Mouse (Mus musculus): ENCODE measurements at regions not wholly inside any gene's neighbourhood (a gene's known extent, or its start where the extent isn't known, plus 50 kb on each side); places are given as distances from the start of the nearest gene placed in this dataset.

DNA sequence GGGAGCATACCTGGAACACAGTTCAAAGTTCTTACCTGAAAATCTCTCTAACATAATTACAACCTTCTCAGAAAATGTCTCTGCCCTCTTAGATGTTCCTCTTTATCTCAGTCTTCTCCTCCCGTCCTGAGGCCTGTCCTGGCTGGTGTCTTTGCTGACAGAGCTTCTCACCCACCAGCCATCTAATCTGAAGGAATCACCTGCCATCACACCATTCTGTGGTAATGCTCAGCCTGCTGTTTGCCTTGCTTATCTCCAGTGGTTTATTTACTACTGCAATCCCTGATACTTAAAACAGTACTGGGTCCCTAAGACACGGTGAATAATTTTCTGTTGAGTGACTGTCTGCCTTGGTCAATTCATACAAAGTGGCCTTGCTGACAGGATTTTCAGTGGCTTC, 317.8 kb upstream of the Hnrnpa3 start:
- DNase-seq (ENCODE audit: low spot score), result no peak

DNA sequence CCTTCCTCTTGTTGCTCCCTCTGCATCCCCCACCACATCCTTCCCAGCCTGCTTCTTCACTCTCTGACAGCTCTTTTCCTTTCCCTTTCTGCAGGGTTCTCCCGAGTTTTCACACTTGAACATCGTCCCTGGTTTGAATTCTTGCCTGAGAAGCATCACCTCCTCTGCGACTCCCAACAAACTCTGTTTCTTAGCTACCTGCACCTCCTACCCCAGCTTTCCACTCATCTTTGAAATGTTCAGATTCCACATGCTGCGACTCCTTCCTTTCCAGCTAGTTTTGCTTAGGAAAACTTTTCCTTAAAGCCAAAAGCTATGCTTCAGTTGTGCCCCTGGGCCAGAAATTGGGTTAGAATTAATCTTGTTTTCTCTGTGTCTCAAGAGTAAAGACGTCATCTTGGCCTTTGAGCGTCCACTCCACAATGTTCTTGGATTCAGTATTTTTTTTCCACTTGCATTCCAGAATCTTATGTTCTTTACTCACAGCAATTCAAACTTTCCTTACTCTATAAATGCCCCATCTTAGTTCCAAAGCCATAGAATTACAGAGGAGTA, 317.3 kb upstream of the Hnrnpa3 start:
- no peak for DNase-seq (ENCODE audit: low spot score)

DNA sequence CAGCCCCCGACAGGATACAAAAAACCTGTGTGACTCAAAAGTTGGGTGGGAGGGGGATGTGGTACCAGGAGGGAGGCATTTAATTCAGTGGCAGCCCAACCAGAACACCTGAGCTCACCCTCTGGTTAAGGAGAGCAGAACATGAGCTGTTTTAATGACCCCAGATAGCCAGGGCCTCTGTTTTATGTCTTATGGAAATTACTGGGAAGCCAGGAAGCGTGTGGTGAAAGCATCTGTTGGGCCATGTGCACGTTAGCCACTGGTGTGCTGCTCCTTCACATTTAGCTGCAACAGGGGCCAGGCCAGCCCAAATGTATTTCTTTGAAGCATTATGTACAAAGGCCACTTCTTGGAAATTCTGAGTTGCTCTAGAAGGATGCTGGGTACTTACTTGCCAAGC, 308.2 kb upstream of the Hnrnpa3 start:
- no peak for DNase-seq (ENCODE audit: low spot score)

DNA sequence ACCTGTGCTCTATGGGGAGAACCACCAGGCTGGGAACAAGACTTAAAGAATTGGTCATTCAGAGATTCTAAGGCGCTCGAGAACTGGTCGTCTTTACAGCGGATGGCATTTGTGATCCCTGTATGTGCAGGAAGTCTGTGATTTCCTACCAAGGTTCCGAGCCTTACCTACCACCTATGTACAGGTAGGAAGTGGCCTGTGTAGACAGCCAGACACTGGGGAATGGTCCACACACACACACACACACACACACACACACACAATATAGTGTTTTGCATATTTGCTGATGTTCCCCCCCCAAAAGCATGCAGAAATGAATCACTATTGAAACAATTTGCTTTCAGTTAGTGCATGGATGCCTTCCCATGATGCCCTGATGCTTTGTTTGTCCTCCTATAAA, 307.1 kb upstream of the Hnrnpa3 start:
- no peak for DNase-seq (ENCODE audit: low spot score)

DNA sequence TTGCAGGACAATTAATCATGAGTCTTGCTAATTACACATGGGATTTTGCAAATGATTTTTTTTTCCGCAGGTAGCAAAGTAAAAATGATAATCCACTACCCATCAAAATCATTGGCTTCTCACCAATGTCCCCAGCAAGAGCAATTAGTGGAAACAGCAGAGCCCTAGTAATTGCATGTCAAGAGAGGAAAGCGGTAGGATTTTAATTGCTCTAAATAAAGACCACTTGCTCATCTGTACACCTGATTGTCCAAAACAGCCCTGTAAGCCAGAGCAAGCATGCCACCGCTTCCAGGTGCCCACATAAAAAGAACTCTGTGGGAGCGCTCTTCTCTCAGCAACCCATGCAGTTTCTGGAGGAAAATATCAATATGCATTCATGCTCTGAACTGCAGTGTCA, 306.5 kb upstream of the Hnrnpa3 start:
- no peak for DNase-seq (ENCODE audit: low spot score)

DNA sequence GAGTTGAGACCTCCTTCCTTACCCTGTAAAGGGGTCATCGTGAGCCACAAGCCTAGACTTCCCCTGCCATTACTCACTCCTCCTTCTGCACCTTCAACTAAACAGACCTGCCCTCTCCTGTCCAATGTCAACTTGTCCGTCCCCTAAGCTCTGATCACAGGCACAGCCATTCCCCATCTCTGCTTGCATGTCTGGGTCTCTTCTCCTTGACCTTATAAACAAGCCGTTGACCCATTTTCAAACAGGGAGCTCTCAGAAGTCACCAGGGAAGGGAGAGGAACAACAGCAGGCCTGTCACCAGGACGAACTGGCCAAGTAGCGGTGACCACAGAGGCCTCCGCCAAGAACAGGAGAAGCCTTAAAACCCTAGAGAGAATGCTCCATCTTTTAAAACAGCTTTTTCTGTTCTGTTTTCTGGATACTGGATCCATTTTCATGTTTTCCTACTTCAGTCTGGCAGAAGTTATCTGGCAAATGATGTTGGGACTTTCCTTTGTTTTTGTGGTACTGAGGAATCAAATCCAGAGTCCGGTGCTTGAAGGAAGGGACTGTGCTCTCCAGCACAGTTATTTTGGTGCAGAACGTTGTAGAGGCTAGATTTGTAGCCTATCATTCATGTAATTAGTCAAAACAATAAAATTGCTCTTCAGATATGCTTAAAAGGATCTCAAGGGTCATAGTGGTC, 302.2 kb upstream of the Hnrnpa3 start:
- no peak for DNase-seq (ENCODE audit: low spot score)

DNA sequence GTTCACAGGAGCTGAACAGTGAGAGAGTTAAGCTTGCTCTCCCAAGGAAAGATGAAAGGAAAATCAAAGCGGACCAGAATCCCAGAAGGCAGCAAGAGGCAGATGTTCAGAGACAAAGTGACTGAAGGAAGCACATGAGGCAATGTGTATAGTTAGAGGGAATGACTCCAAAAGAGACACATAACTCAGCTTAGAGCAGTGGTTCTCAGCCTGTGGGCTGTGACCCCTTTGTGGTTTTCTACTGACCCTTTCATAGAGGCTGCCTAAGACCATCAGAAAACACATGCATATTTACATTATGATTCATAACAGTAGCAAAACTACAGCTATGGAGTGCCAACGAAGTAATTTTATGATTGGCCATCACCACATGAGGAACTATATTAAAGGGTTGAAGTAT, 301.5 kb upstream of the Hnrnpa3 start:
- no peak for DNase-seq (ENCODE audit: low spot score)

DNA sequence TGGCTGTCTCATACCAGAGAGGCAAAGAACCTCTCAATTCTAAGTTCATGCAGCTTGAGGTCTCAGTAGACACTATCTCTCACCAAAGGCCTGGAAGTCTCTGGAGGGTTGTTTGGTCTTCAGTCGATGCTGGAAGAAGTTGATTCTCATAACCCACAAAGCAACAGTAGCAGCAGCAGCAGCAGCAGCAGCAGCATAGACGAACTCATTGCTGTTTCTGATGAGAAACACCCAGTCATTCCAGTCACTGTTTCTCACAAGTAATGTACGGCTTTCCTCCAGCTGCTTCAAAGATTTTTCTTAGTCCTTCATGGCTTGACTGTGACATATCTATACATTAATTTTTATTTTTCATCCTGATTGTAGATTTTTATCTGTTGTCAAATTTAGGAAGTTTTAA, 298.1 kb upstream of the Hnrnpa3 start:
- DNase-seq (ENCODE audit: low spot score), result no peak

DNA sequence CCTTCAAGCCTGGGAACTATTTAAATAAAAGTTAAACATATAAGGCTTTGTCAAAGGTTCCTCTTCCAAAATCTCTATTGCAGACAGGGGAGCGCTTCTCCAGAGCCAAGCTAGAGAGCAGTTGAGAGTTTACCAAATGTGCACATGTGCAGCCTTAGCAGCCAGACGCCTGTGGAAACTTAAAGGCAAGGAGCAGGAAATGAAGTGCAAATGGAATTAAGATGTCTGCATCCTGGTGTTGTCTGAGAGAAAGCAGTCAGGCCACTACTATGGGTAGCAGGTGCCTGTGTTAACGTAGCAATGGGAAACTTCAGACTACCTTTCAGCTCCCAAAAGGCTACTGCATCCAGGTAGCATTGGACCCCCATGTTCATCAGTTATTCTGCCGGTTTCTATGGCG, 282.4 kb upstream of the Hnrnpa3 start:
- DNase-seq (ENCODE audit: low spot score), result no peak

DNA sequence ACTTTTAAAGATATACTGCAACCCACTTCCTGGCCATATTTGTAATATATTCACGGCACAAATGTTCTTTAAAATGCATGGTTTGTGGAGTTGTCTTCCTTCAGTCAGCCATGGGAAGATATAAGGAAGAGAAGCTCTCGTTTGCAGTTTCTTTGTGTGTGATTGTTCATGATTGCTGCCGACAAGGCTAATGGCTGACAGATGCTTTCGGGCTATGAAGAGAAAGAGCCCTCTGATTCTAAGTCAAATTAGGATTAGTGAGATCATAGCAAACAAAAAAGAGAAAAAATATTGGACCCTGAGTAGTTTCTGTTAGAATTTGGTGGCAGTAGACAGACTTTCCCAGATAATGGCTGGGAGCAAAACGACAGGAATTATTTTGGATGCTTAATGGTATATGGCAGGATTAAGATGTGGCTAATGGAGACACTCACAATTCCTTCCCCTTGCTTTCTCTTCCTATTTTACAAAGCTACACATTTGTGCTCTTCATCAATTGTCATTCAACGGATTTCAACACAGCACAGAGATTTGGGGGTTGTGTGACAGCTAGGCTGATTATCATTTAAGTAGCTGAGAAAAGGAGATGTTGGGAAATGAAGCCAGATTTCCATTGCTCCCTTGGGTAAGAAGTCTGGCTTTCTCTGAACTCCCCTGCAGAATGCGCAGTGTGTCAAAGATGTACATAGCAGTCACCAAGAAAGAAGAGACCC, 273.4 kb upstream of the Hnrnpa3 start:
- DNase-seq (ENCODE audit: low spot score), result no peak

DNA sequence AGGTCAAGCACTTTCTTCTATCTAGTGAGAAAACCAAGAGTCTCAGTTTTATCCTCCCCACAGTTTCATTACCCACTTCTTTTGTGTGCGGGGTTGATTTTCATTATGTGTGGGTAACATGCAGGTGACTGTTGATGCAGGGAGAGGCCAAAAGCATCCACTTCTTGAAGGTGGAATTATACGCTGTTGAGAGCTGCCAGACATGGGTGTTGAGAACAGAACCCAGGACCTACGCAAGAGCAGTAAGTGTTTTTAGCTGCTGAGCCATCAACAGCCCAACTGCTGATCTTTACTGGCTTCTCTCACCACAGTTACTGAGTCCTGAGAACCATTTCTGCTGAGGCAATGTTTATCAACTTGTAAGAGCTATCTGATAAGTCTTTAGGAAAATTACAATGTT, 272.4 kb upstream of the Hnrnpa3 start:
- no peak for DNase-seq (ENCODE audit: low spot score)

DNA sequence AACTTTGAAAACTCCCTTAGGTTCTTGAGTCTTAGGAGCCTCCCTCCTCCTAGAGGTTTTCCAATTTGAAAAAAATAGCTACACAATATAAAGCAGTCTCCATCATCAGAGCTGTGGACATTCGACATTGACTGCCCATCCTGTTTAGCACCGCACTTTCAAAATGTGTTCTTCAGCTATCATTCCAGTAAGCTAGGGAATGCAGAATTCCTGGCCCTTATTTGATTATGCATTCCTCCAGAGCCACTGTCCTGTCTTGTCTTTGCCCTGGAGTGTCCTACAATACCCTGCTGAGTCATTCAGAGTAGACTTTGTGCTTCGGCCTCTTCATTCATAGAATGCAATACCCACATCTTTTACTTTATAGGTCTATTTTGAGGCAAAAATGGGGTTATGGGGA, 267.0 kb upstream of the Hnrnpa3 start:
- no peak for DNase-seq (ENCODE audit: low spot score)

DNA sequence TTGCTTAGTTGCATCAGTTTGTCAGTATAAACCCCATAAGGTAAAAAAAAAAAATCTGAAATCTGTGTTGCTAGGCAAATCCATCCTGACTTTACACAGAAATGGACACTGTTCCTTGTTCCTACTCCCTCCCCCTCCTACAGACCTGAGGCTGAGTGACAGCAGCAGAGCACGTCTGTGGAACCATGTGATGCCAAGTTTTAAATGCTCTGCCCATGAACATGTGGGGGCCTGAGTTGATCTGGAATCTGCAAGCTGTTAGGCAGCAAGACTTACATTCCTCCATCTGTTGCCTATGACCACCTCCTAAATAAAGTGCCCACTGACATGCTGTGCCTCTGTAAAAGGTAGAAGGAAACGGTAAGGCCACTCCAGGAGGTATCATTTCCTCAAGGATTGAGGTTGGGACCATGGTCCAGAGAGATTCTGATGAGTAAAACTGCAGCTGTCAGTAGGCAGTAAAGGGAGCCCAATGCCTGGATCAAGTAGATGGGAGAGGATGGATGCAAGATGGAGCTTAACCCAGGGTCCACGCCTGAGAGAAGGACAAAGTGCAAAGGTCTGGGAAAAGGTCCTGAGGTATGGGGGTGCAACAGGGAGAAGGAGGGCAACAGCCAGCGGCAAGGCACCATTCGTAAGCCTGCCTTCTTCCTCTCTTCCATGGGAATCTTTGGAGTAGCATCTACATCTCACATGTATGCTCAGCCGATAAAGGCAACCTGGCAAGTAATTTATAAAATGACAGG, 264.0 kb upstream of the Hnrnpa3 start:
- DNase-seq (ENCODE audit: low spot score), result no peak

DNA sequence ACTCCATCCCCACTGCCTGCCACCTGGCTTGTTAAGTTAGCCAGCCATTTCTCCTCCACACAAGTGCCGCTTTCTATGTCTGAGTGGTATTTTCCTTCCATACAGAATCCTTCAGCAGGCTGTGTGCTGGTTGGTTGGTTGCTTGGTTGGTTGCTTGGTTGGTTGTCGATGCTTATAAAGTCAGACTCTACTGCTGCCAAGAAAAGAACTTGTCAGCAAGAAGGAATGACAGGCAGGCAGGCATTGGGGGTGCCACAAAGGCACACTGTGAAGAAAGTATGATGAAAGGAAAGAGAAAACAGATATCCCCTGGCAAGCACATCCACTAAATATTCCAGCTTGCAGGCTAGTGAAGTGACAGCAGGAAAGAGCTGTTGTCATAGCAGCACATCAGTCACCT, 263.0 kb upstream of the Hnrnpa3 start:
- no peak for DNase-seq (ENCODE audit: low spot score)

DNA sequence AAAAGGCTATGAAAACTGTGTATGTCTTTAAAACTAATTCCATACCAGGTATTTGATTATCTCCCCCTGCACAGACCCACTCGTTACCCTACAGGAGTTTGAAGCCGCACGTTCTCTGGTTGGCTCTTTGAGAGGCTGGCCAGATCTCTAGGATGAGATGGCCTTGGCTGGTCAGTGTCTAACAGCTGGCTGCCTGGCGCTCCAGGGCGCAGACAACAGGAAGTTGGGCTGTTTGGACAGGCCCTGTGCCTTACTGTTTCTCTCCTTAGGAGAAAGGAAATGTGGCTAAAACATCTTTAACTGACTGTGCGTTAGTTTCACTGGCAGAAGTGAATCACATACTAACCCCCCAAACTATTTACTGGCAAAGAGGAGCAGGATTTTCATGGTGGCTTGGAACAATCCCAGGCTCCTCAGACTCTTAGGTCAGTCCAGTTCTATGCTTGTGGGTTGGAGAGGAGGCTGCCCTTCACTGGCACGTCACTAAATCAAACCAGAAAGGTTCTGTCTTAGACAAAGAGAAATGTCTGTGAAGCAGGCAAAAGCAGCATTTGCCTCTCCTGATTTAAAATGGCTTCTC, 258.7 kb upstream of the Hnrnpa3 start:
- DNase-seq (ENCODE audit: low spot score), result no peak

DNA sequence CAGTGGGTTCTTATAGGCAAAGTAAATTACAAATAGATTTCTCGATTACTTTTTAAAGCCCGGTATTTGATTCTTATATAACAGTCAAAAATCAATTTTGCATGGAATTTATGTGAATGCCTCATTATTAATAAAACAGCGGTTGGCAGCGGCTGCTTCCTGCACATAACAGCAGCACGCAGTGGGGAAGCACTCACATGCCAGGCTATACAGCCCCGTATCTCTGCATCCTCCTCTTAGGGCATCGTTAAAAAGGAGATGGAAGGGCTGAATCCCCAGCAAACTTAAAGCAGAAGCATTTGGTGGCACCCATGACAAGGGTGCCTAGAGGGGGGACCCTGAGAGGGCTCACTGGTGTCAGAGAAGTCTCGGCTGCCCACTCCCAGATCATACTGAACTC, 255.3 kb upstream of the Hnrnpa3 start:
- DNase-seq (ENCODE audit: low spot score), result no peak

DNA sequence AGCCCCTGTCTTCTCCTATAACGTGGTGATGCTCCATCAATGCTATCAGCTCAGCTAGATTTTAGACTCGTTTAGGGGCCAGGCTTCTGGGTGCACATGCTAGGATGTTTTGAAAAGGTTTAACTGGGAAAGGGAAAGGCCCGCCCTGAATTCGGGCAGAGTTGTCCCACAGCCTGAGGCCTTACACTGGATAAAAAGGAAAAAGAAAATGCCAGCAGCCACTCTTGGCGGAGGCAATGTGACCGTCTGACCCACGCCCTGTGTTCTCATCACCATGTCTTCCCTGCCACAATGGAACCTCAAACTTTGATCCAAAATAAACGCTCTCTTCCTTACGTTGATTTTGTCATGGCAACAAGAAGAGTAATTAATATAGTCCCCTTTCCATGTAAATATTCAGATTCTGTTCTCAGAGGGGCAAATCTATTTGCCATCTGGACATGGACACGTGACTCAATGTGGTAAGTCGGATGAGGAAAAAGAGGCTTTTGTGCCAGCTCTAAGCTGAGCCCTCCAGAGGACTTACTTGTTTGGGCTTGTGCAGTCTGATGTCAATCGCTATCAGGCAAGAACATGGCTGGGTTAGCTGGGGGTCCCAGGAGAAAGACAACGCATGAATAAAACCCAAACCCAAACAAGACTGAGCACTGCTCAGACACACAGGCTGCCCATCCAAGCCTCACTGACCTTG, 253.4 kb upstream of the Hnrnpa3 start:
- DNase-seq (ENCODE audit: low spot score), result no peak

DNA sequence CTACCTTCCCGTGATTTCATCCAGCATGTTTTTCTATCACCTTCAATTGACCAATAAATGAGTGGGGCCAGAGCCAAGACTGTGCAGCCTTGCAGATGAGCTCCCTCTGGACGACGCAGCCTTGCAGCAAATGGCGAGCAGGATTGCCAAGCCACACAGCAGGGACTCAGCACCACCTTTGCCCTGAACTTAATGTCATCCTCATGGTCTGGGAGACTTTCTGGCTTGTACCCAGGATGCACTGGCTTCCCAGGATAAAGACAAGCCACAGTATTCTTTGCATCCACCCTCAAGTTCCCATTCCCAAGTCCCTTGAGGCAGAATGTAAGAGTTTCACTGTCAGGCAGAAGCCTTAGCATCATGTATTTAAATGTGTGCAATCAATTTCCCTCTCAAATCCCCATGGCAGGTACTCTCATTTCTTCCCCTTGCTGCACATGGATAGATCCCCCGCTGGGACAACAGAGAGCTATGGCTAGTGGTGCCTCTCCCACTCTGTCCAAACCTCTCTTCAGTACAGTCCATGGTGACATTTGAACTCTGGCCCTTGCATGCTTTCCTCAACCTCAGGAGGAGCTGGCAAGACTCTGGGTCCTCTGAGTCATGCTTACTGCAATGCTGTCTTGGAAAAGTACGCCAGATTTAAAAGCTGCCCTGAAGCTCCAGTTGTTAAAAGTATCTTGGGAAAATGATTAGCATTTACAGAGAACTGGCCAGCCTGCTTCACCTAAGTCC, 252.2 kb upstream of the Hnrnpa3 start:
- no peak for DNase-seq (ENCODE audit: low spot score)

DNA sequence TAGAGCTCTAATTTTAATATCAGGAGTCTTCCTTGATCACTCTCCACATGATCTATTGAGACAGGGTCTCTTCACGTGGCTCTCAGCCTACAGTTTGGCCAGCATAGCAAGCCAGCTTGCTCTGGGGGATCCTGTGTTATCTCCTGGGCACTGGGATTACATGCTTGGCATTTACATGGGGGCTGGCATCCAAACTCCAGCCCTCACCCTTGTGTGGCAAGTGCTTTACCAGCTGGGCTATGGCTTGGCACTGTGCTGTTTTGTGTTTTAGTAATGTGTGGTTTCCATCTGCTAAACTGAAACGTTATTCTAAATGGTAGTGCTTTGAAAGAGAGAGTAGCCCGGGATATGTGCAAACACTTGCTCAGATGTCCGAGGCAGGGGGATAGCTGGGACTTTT, 251.5 kb upstream of the Hnrnpa3 start:
- no peak for DNase-seq (ENCODE audit: low spot score)

DNA sequence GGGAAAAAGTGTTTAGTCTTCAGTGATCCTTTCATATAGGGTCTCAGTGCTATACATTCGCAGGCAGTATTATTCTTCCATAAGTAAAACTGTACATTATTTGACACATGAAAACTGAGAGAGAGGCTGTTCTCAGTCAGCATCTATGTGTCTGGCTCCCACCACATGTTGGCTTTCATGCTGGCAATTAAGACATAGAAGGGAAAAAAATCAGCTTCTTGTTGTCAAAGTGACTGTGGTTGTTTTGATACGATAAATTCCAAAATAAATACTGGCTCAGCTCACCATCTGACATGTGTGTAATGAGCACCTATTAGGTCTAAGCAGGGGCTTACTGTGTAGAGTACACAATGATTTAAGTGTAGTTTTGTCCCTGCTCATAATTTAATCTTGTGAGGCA, 251.0 kb upstream of the Hnrnpa3 start:
- no peak for DNase-seq (ENCODE audit: low spot score)

DNA sequence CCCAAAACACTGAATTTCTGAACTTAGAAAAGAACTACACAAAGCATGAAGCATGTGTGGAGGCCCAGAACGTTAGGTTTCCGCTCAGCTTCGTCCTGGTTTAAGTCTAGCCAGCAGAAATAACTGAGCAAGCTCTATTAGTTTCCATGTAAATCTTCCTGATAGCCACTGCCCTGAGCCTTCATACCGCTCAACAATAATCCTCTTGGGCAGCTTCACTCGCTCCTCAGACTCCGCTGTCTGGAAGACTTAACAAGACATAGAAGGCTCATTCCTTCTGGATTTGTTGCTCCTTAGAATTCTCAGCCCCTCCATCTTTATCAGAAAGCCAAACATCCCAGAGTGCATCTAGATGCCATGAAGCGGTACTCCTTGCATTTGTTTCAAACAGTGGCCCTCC, 249.3 kb upstream of the Hnrnpa3 start:
- no peak for DNase-seq (ENCODE audit: low spot score)
